Mouse (Mus musculus) bone marrow macrophage, adult 2 months (primary cell): ENCODE results near the gene Gm49711. TPM values are rescaled to one million over a fixed set of nuclear protein-coding genes. Genes with fewer than 3 reads are reported as not detected.
"Not testable (repeated sequence)": the region's sequence is repeated elsewhere in the genome, so short reads cannot be mapped to it uniquely, and the experiment has no call there.

ENCODE experiments used
- H3K27ac ChIP-seq: 2 replicates; pipeline ENCODE4 v1.5.1; 2012; ENCODE audit warnings: low read depth, low read length; ENCODE audit not compliant: insufficient read depth
- H3K4me1 ChIP-seq: 2 replicates; pipeline ENCODE4 v1.6.1; 2012; ENCODE audit warnings: low read length; ENCODE audit not compliant: control insufficient read depth, insufficient read depth
- H3K4me3 ChIP-seq: 2 replicates; pipeline ENCODE4 v1.5.1; 2012; ENCODE audit warnings: mild to moderate bottlenecking, low read length, moderate library complexity; ENCODE audit not compliant: insufficient read depth
- CTCF ChIP-seq: IDR thresholded peaks from 2 replicates; pipeline ENCODE4 v1.5.1; 2012; ENCODE audit warnings: low read depth, mild to moderate bottlenecking, low read length, moderate library complexity
- POLR2A ChIP-seq: IDR thresholded peaks from 2 replicates; pipeline ENCODE4 v1.6.1; 2012; ENCODE audit warnings: mild to moderate bottlenecking, low read depth, low read length, borderline replicate concordance
- polyA plus RNA-seq: library from polyadenylated mRNA; stranded (reverse); fragments of >200 nt; gene quantifications from 2 replicates; pipeline ENCODE4 v1.2.4, GENCODE M21; 2012; ENCODE audit not compliant: missing spikeins, insufficient read depth, insufficient read length

The Gm49711 gene
- polyA plus RNA-seq, 1 experiment: not detected

GRCm38 (mm10) chr16:92099598-92099997 is 41.5 kb downstream of the Gm49711 start:
- H3K4me3 ChIP-seq: no peak overlapping the region
- TF ChIP-seq POLR2A (no peak), CTCF (no peak)

DNA sequence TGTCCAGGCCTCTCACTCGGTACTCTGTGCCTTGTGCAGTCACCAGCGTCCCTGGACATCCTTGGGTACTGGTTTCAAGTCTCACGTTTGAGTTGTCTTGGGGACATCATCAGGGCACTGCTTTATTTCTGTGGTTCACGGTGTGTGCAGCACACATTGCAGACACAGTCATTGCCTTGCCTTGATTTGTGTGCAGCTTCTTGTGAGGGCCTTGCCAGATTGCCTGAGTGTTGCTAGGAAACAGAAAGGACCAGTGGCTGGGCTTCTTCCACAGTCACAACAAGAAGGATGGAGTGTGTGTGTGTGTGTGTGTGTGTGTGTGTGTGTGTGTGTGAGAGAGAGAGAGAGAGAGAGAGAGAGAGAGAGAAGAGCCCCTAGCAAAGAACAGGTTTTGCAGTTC is 42.0 kb downstream of the Gm49711 start:
- peaks cover 6% of the 10 kb centered on the region for H3K4me1 ChIP-seq
- no peak overlapping the region for H3K4me3 ChIP-seq
- TF ChIP-seq CTCF: no peak
- TF ChIP-seq POLR2A: no peak
- H3K27ac ChIP-seq: no peak overlapping the region

More at GRCm38 (mm10) chr16:92099598-92099997, 41.5 kb downstream of the Gm49711 start:
- H3K27ac ChIP-seq: no peak overlapping the region
- H3K4me1 ChIP-seq: peaks cover under 1% of the 10 kb centered on the region

DNA sequence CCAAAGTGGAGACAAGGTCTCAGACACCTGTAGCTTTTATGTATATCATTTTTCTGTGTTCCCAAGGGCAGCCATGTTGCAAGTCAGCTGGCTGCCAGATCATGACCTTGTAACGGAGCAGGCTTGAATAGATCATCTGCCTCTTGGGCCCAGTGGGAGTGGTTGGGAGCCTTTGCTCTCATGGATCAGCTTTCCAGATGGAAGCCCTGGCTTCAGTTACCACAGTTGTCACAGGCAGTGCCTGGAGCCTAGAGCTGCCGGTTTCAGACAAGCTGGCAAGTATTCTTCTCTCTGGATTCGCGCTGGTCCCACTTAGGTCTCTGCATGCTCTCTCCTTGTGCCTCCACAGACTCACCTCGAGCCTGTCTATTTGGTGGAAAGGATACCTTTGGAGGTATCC is 44.0 kb downstream of the Gm49711 start:
- no peak overlapping the region for H3K4me3 ChIP-seq
- TF ChIP-seq CTCF (no peak), POLR2A (no peak)
- H3K4me1 ChIP-seq: peaks cover 14% of the 10 kb centered on the region
- no peak overlapping the region for H3K27ac ChIP-seq

DNA sequence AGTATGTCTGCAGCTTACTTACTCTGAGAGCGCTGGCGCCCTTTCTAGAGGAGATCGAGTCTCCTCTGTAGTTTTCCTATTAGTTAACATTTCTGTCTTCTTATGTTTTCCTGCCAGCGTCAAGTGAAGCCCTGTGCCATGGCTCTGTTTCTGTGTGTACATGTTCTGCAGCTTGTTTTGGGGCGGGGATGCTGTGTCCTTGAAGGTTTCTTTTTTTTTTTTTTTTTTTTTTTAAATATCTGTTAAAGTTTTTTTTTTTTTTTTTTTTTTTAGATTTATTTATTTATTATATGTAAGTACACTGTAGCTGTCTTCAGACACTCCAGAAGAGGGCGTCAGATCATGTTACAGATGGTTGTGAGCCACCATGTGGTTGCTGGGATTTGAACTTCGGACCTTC is 44.8 kb downstream of the Gm49711 start:
- H3K4me3 ChIP-seq, H3K27ac ChIP-seq: not testable (repeated sequence)

GRCm38 (mm10) chr16:92103572-92104331 is 45.6 kb downstream of the Gm49711 start:
- no peak overlapping the region for H3K27ac ChIP-seq
- peaks cover 14% of the 10 kb centered on the region for H3K4me1 ChIP-seq
- no peak overlapping the region for H3K4me3 ChIP-seq
- TF ChIP-seq POLR2A (no peak), CTCF (no peak)

More for the DNA sequence above, 44.8 kb downstream of the Gm49711 start:
- H3K4me1 ChIP-seq: peaks cover 14% of the 10 kb centered on the region

- TF ChIP-seq POLR2A (no peak), CTCF (no peak)
- Histone ChIP-seq H3K4me3 (no peak overlapping the region), H3K27ac (no peak overlapping the region), H3K4me1 (peaks cover 14% of the 10 kb centered on the region)
These were observed 46.1 kb downstream of the Gm49711 start for GRCm38 (mm10) chr16:92104332-92104590.

GRCm38 (mm10) chr16:92104951-92105350 is 46.8 kb downstream of the Gm49711 start:
- TF ChIP-seq CTCF (no peak), POLR2A (no peak)
- Histone ChIP-seq H3K4me1 (peaks cover 14% of the 10 kb centered on the region), H3K4me3 (no peak overlapping the region), H3K27ac (no peak overlapping the region)

GRCm38 (mm10) chr16:92105631-92106030 is 47.5 kb downstream of the Gm49711 start:
- Histone ChIP-seq H3K4me3 (no peak overlapping the region), H3K27ac (no peak overlapping the region), H3K4me1 (peaks cover 14% of the 10 kb centered on the region)
- no peak for TF ChIP-seq POLR2A
- TF ChIP-seq CTCF: no peak

DNA sequence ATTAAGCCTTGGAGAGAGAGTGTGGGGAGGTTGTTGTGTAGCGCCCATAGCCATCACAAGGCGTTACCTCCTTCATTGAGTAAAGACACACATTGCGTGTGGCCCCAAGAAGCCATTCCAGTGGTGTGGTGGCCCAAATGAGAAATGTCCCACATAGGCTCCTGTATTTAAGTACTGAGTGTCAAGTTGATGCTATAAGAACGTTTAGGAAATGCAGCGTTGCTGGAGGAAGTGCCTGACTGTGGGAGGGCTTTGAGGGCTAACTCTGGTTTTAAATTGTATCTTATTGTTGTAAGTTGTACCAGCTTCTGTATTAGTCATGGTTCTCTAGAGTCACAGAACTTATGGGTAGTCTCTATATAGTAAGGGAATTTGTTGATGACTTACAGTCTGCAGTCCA is 49.2 kb downstream of the Gm49711 start:
- Histone ChIP-seq H3K27ac (no peak overlapping the region), H3K4me1 (peaks cover 14% of the 10 kb centered on the region), H3K4me3 (no peak overlapping the region)
- TF ChIP-seq CTCF (no peak), POLR2A (no peak)

DNA sequence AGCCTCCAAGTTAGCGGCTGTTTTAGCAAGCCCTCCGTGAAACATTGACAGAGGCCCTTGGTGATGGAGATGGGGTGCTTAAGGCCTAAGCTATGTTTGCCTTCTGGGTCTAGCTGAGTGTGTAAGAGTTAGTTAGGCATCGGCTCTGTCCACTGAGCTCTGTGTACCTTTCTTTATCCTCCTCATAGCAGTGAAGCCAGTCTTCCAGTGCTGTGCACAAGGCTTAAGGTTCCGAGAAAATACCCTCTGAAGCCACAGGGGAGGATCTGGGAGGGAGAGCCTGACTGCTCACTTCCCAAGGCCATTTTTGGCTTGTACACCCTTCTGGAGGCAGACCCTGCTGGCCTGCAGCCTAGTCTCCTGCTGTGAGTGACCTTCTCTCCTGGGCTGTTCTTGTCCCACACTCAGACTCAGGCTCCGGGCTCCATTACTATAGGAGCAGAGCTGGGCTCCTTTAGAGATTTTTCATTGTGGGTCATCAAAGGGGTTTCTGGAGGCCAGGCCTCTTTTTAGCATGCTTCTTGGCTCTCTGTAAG is 56.7 kb downstream of the Gm49711 start:
- TF ChIP-seq POLR2A (no peak), CTCF (no peak)
- no peaks in the 10 kb centered on the region for H3K4me1 ChIP-seq
- no peak overlapping the region for H3K27ac ChIP-seq
- H3K4me3 ChIP-seq: no peak overlapping the region
